Mouse (Mus musculus) intestine, embryonic 16.5 days (tissue): ENCODE results near the gene Rfxank. TPM values are rescaled to one million over a fixed set of nuclear protein-coding genes. Genes with fewer than 3 reads are reported as not detected.

Experiments
- ATAC-seq: fragments of 200-750 bp; cut with Nextera tagmentation; 2 replicates; pipeline ENCODE4 v1.8.0; 2017; ENCODE audit warnings: moderate TSS enrichment, moderate library complexity
- H3K27ac ChIP-seq: fragments of 300-500 bp; sonication (generic); 2 replicates; pipeline ENCODE4 v1.5.1; 2014; ENCODE audit warnings: mild to moderate bottlenecking, low read length
- H3K27me3 ChIP-seq: fragments of 300-500 bp; sonication (generic); replicated peaks from 2 replicates; pipeline ENCODE4 v1.6.1; 2014; ENCODE audit warnings: low read length, control low read depth, mixed read lengths; ENCODE audit not compliant: control insufficient read depth, insufficient read depth
- H3K36me3 ChIP-seq: fragments of 300-500 bp; sonication (generic); 2 replicates; pipeline ENCODE4 v1.6.1; 2014; ENCODE audit warnings: low read length, control low read depth; ENCODE audit not compliant: control insufficient read depth, insufficient read depth
- H3K4me1 ChIP-seq: fragments of 300-500 bp; sonication (generic); 2 replicates; pipeline ENCODE4 v1.6.1; 2014; ENCODE audit warnings: low read length, control low read depth, mixed read lengths; ENCODE audit not compliant: control insufficient read depth, insufficient read depth
- H3K4me2 ChIP-seq: fragments of 300-500 bp; sonication (generic); 2 replicates; pipeline ENCODE4 v1.6.1; 2014; ENCODE audit warnings: low read depth, low read length, control low read depth
- H3K4me3 ChIP-seq: fragments of 300-500 bp; sonication (generic); 2 replicates; pipeline ENCODE4 v1.5.1; 2014; ENCODE audit warnings: mild to moderate bottlenecking, low read length
- H3K9ac ChIP-seq: fragments of 300-500 bp; sonication (generic); 2 replicates; pipeline ENCODE4 v1.6.1; 2014; ENCODE audit warnings: low read depth, low read length
- H3K9me3 ChIP-seq: fragments of 300-500 bp; sonication (generic); 2 replicates; pipeline ENCODE4 v1.6.1; 2016; ENCODE audit warnings: low read length, control low read depth; ENCODE audit not compliant: control insufficient read depth
- WGBS: fragments of 180-500 bp; shearing (Covaris S2); extraction: QIAGEN DNeasy Blood & Tissue Kit; methylation state at CpG from one replicate; pipeline ENCODE4 v1.1.7; 2014; 5-methylcytosine and 5-hydroxymethylcytosine counted together
- polyA plus RNA-seq: library from polyadenylated mRNA; unstranded; fragments of >200 nt; fragmentation: Nextera tagmentation; extraction: Ambion mirVana; gene quantifications from 2 replicates; pipeline ENCODE4 v1.2.1, GENCODE M21; 2015

The Rfxank gene
- polyA plus RNA-seq, 1 experiment from 2014 or later: 15.3 TPM

- no peak overlapping the region for H3K4me2 ChIP-seq
- H3K27me3 ChIP-seq: peaks cover 60% of the 10 kb centered on the region
- no peaks in the 10 kb centered on the region for H3K4me1 ChIP-seq
- H3K4me3 ChIP-seq: no peak overlapping the region
- ATAC-seq: peak; percentile 39; the same call in 1 of the 2 replicates
- 7% methylated on average over 9 of the region's 9 CpGs for WGBS
- H3K27ac ChIP-seq: no peak overlapping the region
- no peak overlapping the region for H3K9ac ChIP-seq
- H3K36me3 ChIP-seq: no peaks in the 10 kb centered on the region
- no peaks in the 10 kb centered on the region for H3K9me3 ChIP-seq
Measured at GRCm38 (mm10) chr8:70117611-70118010, 21.3 kb downstream of the Rfxank start.

DNA sequence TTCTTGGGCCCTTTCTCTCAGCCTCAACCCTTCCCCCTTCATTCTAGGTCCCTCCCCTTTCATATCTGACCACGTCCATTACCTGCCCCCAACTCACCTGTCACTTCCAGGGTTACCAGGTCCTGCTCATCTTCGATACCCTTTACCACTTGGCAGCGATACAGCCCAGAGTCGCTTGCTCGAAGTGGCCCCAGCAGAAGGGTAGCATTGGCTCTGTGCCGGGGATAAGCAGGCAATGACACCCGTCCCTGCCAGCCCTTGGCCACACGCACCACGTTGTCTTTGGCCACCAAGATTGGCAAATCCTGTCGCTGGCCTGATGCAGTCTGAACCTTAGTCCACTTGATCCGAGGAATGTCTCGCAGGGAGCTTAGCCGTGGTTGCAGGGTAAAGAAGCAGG lies 24.1 kb downstream of the Rfxank start:
- 68% methylated on average over 13 of the region's 13 CpGs for WGBS
- no peak for ATAC-seq
- Histone ChIP-seq H3K4me3 (no peak overlapping the region), H3K9me3 (no peaks in the 10 kb centered on the region), H3K4me1 (no peaks in the 10 kb centered on the region), H3K9ac (no peak overlapping the region), H3K36me3 (no peaks in the 10 kb centered on the region), H3K27ac (no peak overlapping the region), H3K27me3 (peaks cover 70% of the 10 kb centered on the region), H3K4me2 (no peak overlapping the region)

DNA sequence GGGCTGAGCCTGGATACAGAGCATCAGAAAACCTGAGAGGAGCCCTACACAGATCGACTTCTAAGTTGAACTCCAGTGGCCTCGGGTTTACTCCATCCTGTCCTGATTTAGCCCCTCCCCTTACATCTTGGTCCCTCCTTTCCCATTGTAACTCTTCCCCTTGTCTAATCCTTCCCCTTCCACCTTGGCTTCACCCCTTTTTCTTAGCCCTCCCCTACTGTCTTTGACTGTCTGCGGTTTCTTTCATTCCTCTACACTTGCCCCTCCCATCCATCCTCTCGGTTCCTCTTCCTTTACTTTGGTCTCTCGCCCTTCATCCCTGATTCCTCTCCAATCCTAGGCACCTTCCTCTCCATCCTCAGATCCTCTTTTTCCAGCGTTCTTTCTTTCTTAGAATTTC lies 24.5 kb downstream of the Rfxank start:
- H3K9me3 ChIP-seq: no peaks in the 10 kb centered on the region
- no peak overlapping the region for H3K9ac ChIP-seq
- no peaks in the 10 kb centered on the region for H3K4me1 ChIP-seq
- H3K4me2 ChIP-seq: no peak overlapping the region
- 24% methylated on average over 6 of the region's 6 CpGs for WGBS
- no peak overlapping the region for H3K27ac ChIP-seq
- H3K36me3 ChIP-seq: no peaks in the 10 kb centered on the region
- H3K4me3 ChIP-seq: no peak overlapping the region
- ATAC-seq: no peak
- H3K27me3 ChIP-seq: peaks cover 70% of the 10 kb centered on the region

GRCm38 (mm10) chr8:70112401-70113016 lies 26.4 kb downstream of the Rfxank start:
- H3K9ac ChIP-seq: no peak overlapping the region
- peaks cover 52% of the 10 kb centered on the region for H3K27me3 ChIP-seq
- ATAC-seq: no peak
- no peaks in the 10 kb centered on the region for H3K36me3 ChIP-seq
- no peak overlapping the region for H3K4me3 ChIP-seq
- H3K4me1 ChIP-seq: no peaks in the 10 kb centered on the region
- no peak overlapping the region for H3K27ac ChIP-seq
- WGBS: 7% methylated on average over 43 of the region's 43 CpGs
- no peak overlapping the region for H3K4me2 ChIP-seq
- no peaks in the 10 kb centered on the region for H3K9me3 ChIP-seq

- no peak for ATAC-seq
- Histone ChIP-seq H3K27ac (no peak overlapping the region), H3K27me3 (peaks cover 47% of the 10 kb centered on the region), H3K4me1 (no peaks in the 10 kb centered on the region), H3K4me2 (no peak overlapping the region), H3K9ac (no peak overlapping the region), H3K4me3 (no peak overlapping the region), H3K9me3 (no peaks in the 10 kb centered on the region), H3K36me3 (no peaks in the 10 kb centered on the region)
- 45% methylated on average over 23 of the region's 23 CpGs for WGBS
Measured at GRCm38 (mm10) chr8:70111192-70111795, 27.7 kb downstream of the Rfxank start.

- no peak overlapping the region for H3K4me3 ChIP-seq
- no peaks in the 10 kb centered on the region for H3K4me1 ChIP-seq
- H3K27me3 ChIP-seq: peaks cover 47% of the 10 kb centered on the region
- no peak overlapping the region for H3K9ac ChIP-seq
- no peak overlapping the region for H3K4me2 ChIP-seq
- no peak overlapping the region for H3K27ac ChIP-seq
- ATAC-seq: no peak
- 89% methylated on average over 2 of the region's 2 CpGs for WGBS
- H3K9me3 ChIP-seq: no peaks in the 10 kb centered on the region
- H3K36me3 ChIP-seq: no peaks in the 10 kb centered on the region
Measured at GRCm38 (mm10) chr8:70110451-70110850, 28.5 kb downstream of the Rfxank start.

DNA sequence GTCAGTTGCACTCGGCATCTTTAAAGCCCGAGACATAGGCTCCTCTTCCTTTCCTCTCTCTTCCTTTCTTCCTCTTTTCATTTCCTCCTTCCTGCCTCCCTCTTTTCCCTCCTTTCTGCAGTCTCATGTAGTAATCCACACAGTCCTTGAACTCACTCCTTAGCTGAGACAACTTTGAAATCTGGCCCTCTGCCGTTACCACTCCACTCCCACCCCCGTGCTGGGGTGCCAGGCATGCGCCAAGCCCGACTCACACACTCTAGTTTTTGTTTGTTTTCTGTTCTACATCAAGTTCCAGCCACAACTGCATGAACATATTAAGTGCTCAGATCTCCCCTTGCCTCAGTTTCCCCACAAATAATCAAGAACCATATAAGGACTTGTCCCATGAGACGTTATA lies 34.0 kb downstream of the Rfxank start:
- 75% methylated on average over 7 of the region's 7 CpGs for WGBS
- Histone ChIP-seq H3K9ac (no peak overlapping the region), H3K4me3 (no peak overlapping the region), H3K27me3 (no peaks in the 10 kb centered on the region; the same call in 1 of the 2 replicates), H3K4me2 (no peak overlapping the region), H3K36me3 (no peaks in the 10 kb centered on the region), H3K9me3 (no peaks in the 10 kb centered on the region), H3K27ac (no peak overlapping the region), H3K4me1 (no peaks in the 10 kb centered on the region)
- ATAC-seq: no peak

DNA sequence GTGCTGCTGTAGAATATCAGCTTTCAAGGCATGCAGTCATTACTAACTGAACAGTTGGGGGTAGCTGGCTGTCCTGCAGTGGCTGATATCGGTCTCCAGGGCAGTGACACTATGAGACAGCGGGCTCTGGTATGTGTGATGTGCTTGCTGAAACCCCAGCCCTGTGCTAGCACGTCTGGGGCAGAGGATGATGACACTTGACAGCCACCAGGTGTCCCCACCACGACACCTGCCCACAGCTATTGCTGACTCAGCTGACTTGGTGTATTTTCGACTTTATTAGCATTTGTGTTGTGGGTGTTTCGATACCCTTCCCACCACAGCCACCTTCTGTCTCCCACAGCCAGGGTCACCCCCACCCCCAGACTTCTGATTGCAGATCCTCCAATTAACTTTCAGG lies 34.4 kb downstream of the Rfxank start:
- no peak overlapping the region for H3K4me2 ChIP-seq
- H3K36me3 ChIP-seq: no peaks in the 10 kb centered on the region
- H3K27me3 ChIP-seq: no peaks in the 10 kb centered on the region; the same call in 1 of the 2 replicates
- H3K4me3 ChIP-seq: no peak overlapping the region
- 14% methylated on average over 6 of the region's 6 CpGs for WGBS
- H3K27ac ChIP-seq: no peak overlapping the region
- H3K9me3 ChIP-seq: no peaks in the 10 kb centered on the region
- peak; percentile 46; the same call in 1 of the 2 replicates for ATAC-seq
- no peaks in the 10 kb centered on the region for H3K4me1 ChIP-seq
- no peak overlapping the region for H3K9ac ChIP-seq

GRCm38 (mm10) chr8:70100241-70100640 lies 38.7 kb downstream of the Rfxank start:
- Histone ChIP-seq H3K4me2 (no peak overlapping the region), H3K9ac (no peak overlapping the region), H3K4me3 (no peak overlapping the region), H3K4me1 (no peaks in the 10 kb centered on the region), H3K27me3 (no peaks in the 10 kb centered on the region), H3K27ac (no peak overlapping the region), H3K36me3 (no peaks in the 10 kb centered on the region), H3K9me3 (no peaks in the 10 kb centered on the region)
- no peak for ATAC-seq
- 80% methylated on average over 8 of the region's 8 CpGs for WGBS

DNA sequence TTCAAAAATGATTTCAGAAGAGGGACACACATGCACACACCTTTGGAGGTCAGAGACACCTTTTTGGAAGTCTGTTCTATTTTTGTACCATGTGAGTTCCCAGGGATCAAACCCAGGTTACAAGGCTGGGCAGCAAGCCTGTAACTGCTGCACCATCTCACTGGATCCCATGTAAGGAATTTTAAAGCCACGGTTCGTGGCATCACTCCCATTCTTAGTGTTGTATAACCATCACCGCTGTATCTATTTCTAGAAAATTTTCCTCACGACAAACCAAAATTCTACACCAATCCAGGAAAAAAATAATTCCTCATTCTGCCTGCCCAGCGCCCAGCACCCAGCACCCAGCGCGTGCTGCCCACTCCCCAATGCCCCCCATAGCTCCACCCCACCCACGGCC lies 39.7 kb downstream of the Rfxank start:
- Histone ChIP-seq H3K4me3 (no peak overlapping the region), H3K9ac (no peak overlapping the region), H3K9me3 (no peaks in the 10 kb centered on the region), H3K36me3 (no peaks in the 10 kb centered on the region), H3K4me1 (no peaks in the 10 kb centered on the region), H3K27me3 (no peaks in the 10 kb centered on the region), H3K27ac (no peak overlapping the region), H3K4me2 (no peak overlapping the region)
- 68% methylated on average over 8 of the region's 8 CpGs for WGBS
- ATAC-seq: no peak
